Mouse (Mus musculus) thymus, postnatal 0 days (tissue): Measurements from ENCODE around the gene Tmem132d. TPM values are rescaled to one million over a fixed set of nuclear protein-coding genes. Genes with fewer than 3 reads are reported as not detected.
"Not testable (repeated sequence)": the region's sequence is repeated elsewhere in the genome, so short reads cannot be mapped to it uniquely, and the experiment has no call there.

Experiments
- DNase-seq: peaks from one replicate; pipeline ENCODE4 v3.0.0-alpha.2; 2015; ENCODE audit warnings: low spot score
- polyA plus RNA-seq: library from polyadenylated mRNA; unstranded; fragments of >200 nt; fragmentation: Nextera tagmentation; extraction: Ambion mirVana; gene quantifications from 2 replicates; pipeline ENCODE4 v1.2.1, GENCODE M21; 2015

Tmem132d gene
- polyA plus RNA-seq, 1 experiment from 2014 or later = 0.07 TPM

GRCm38 (mm10) chr5:128100331-128100730 lies 332.5 kb downstream of the Tmem132d start:
- DNase-seq = no peak

- no peak for DNase-seq
Measured at GRCm38 (mm10) chr5:128099439-128099838, 333.4 kb downstream of the Tmem132d start.

GRCm38 (mm10) chr5:128090578-128090977 lies 342.3 kb downstream of the Tmem132d start:
- DNase-seq = no peak

- DNase-seq = no peak
Measured at GRCm38 (mm10) chr5:128075456-128075855, 357.4 kb downstream of the Tmem132d start.

GRCm38 (mm10) chr5:128072616-128073015 lies 360.3 kb downstream of the Tmem132d start:
- no peak for DNase-seq

GRCm38 (mm10) chr5:128041781-128042180 lies 391.1 kb downstream of the Tmem132d start:
- no peak for DNase-seq

- DNase-seq = no peak
Measured at GRCm38 (mm10) chr5:128040036-128040435, 392.8 kb downstream of the Tmem132d start.

GRCm38 (mm10) chr5:128027076-128027475 lies 405.8 kb downstream of the Tmem132d start:
- DNase-seq = no peak

GRCm38 (mm10) chr5:128004666-128005065 lies 428.2 kb downstream of the Tmem132d start:
- DNase-seq = no peak

GRCm38 (mm10) chr5:127996526-127997245 lies 436.2 kb downstream of the Tmem132d start:
- no peak for DNase-seq

- DNase-seq = no peak
Measured at GRCm38 (mm10) chr5:127993460-127993859, 439.4 kb downstream of the Tmem132d start.

GRCm38 (mm10) chr5:127990826-127991225 lies 442.1 kb downstream of the Tmem132d start:
- no peak for DNase-seq

- DNase-seq = not testable (repeated sequence)
Measured at GRCm38 (mm10) chr5:127980003-127980358, 452.9 kb downstream of the Tmem132d start.

- DNase-seq = no peak
Measured at GRCm38 (mm10) chr5:127979329-127980002, 453.4 kb downstream of the Tmem132d start.

GRCm38 (mm10) chr5:127976661-127977060 lies 456.2 kb downstream of the Tmem132d start:
- no peak for DNase-seq

GRCm38 (mm10) chr5:127965700-127966099 lies 467.2 kb downstream of the Tmem132d start:
- DNase-seq = no peak

- DNase-seq = no peak
Measured at GRCm38 (mm10) chr5:127962656-127963055, 470.2 kb downstream of the Tmem132d start.

- no peak for DNase-seq
Measured at GRCm38 (mm10) chr5:127956511-127957097, 476.3 kb downstream of the Tmem132d start.

GRCm38 (mm10) chr5:127954231-127954790 lies 478.6 kb downstream of the Tmem132d start:
- DNase-seq = no peak

- no peak for DNase-seq
Measured at GRCm38 (mm10) chr5:127952800-127953199, 480.1 kb downstream of the Tmem132d start.

- DNase-seq = no peak
Measured at GRCm38 (mm10) chr5:127950574-127950973, 482.3 kb downstream of the Tmem132d start.

GRCm38 (mm10) chr5:127947275-127947674 lies 485.6 kb downstream of the Tmem132d start:
- no peak for DNase-seq
